Comparison of ENCODE assay signal across 8 mouse cellular contexts in genomic region chr17:48407910-48408525, GRCm38 (mm10). TPM values are rescaled to one million over a fixed set of nuclear protein-coding genes. Genes with fewer than 3 reads are reported as not detected.
DNase-seq lines count a peak whose midpoint lies in the region; ATAC-seq and TF ChIP-seq lines count a peak whose summit lies in the region.

No protein-coding gene starts in this region.

- DNase-seq in heart, postnatal 25 days (ENCODE audit: low spot score): no peak
- DNase-seq in MEL (ENCODE audit: low read depth, low spot score): peak; percentile 47
- no peak for DNase-seq in hindbrain, embryonic 11.5 days (ENCODE audit: low spot score)
- no peak for DNase-seq in midbrain, embryonic 10.5 days (ENCODE audit: low spot score)
- DNase-seq in layer of hippocampus, postnatal 10 days (ENCODE audit: low spot score in 2 of 2): no peak
- DNase-seq in adrenal gland, adult (ENCODE audit: inconsistent age in 2 of 2, low spot score in 1 of 2): no peak
- no peak for DNase-seq in adrenal gland, postnatal 14 days

- no peak for TF ChIP-seq POLR2A in MEL (IDR thresholded peaks at IDR 0.05; ENCODE audit: control insufficient read depth in 1 of 2, insufficient read depth in 1 of 2, low read depth in 1 of 2, low read length in 2 of 2, poor library complexity in 1 of 2)

- no peak for TF ChIP-seq EP300 in MEL (IDR thresholded peaks at IDR 0.05; ENCODE audit: low read depth in 1 of 2, low read length in 2 of 2)

- H3K4me2 ChIP-seq in heart, embryonic 16.5 days (ENCODE audit: low read depth, low read length): peak overlapping the region; percentile 76
- H3K4me2 ChIP-seq in hindbrain, embryonic 11.5 days (replicated peaks; ENCODE audit: low read depth, low read length): peak overlapping the region; percentile 80

- 0 out of 2 replicates have a peak, but pooled peaks cover 2% of the 10 kb centered on the region for H3K36me3 ChIP-seq in heart, embryonic 16.5 days (ENCODE audit: control insufficient read depth, insufficient read depth)
- H3K36me3 ChIP-seq in MEL (ENCODE audit: control insufficient read depth in 1 of 2, insufficient read depth in 2 of 2, low read length in 2 of 2): peaks cover 4 to 50% of the 10 kb centered on the region in 2 experiments; a peak in 3 of 4 replicates
- H3K36me3 ChIP-seq in hindbrain, embryonic 11.5 days (ENCODE audit: control insufficient read depth, insufficient read depth, low read length): no peaks in the 10 kb centered on the region
- peaks cover 16% of the 10 kb centered on the region for H3K36me3 ChIP-seq in midbrain, embryonic 10.5 days

- H3K27me3 ChIP-seq in heart, embryonic 16.5 days (ENCODE audit: control insufficient read depth, insufficient read depth, low read length): no peaks in the 10 kb centered on the region
- no peaks in the 10 kb centered on the region for H3K27me3 ChIP-seq in MEL (ENCODE audit: control insufficient read depth in 1 of 2, insufficient read depth in 2 of 2, low read length in 2 of 2)
- no peaks in the 10 kb centered on the region for H3K27me3 ChIP-seq in hindbrain, embryonic 11.5 days (ENCODE audit: control insufficient read depth, insufficient read depth, low read length)
- H3K27me3 ChIP-seq in midbrain, embryonic 10.5 days (ENCODE audit: low read depth, poor library complexity, severe bottlenecking): no peaks in the 10 kb centered on the region

- ATAC-seq in heart, embryonic 16.5 days (replicated peaks; ENCODE audit: extremely low read depth, insufficient read depth, low FRiP score): no peak
- ATAC-seq in hindbrain, embryonic 11.5 days (ENCODE audit: low FRiP score): no peak

- TF ChIP-seq RAD21 in MEL (IDR thresholded peaks at IDR 0.05; ENCODE audit: low read depth, low read length): no peak

- no peak for TF ChIP-seq CTCF in MEL (IDR thresholded peaks at IDR 0.05 in 2 of 3, conservative IDR thresholded peaks at IDR 0.05 in 1 of 3; ENCODE audit: control insufficient read depth in 1 of 3, insufficient read depth in 1 of 3, low read depth in 2 of 3, low read length in 3 of 3, poor library complexity in 1 of 3, severe bottlenecking in 1 of 3)

- H3K79me2 ChIP-seq in MEL (ENCODE audit: control insufficient read depth, insufficient read depth, low read length, poor library complexity): peaks cover 63% of the 10 kb centered on the region

- H3K4me1 ChIP-seq in heart, embryonic 16.5 days (ENCODE audit: control insufficient read depth, insufficient read depth, low read length): peaks cover 27% of the 10 kb centered on the region
- H3K4me1 ChIP-seq in MEL (ENCODE audit: control insufficient read depth in 1 of 2, insufficient read depth in 2 of 2, low read length in 2 of 2): peaks cover 7 to 24% of the 10 kb centered on the region in 2 experiments
- H3K4me1 ChIP-seq in hindbrain, embryonic 11.5 days (replicated peaks; ENCODE audit: control insufficient read depth, insufficient read depth, low read length): no peaks in the 10 kb centered on the region; the same call in none of the 2 replicates
- peaks cover 28% of the 10 kb centered on the region for H3K4me1 ChIP-seq in midbrain, embryonic 10.5 days

- peak overlapping the region; percentile 89 for H3K9ac ChIP-seq in heart, embryonic 16.5 days (ENCODE audit: low read length)
- peak overlapping the region; percentile 98 for H3K9ac ChIP-seq in MEL (ENCODE audit: control insufficient read depth, low read depth, low read length, poor library complexity, severe bottlenecking)
- peak overlapping the region; percentile 99 for H3K9ac ChIP-seq in hindbrain, embryonic 11.5 days (ENCODE audit: low read depth, low read length)

- 4% methylated on average over 8 of the region's 8 CpGs for WGBS in heart, embryonic 16.5 days
- 20% methylated on average over 8 of the region's 8 CpGs for WGBS in hindbrain, embryonic 11.5 days
- WGBS in midbrain, embryonic 10.5 days: 23% methylated on average over 8 of the region's 8 CpGs

- H3K9me3 ChIP-seq in heart, embryonic 16.5 days (replicated peaks; ENCODE audit: control insufficient read depth, low read length): no peaks in the 10 kb centered on the region
- H3K9me3 ChIP-seq in MEL (replicated peaks; ENCODE audit: insufficient read depth, low read length): no peaks in the 10 kb centered on the region
- no peaks in the 10 kb centered on the region for H3K9me3 ChIP-seq in hindbrain, embryonic 11.5 days (ENCODE audit: control insufficient read depth, low read length)
- H3K9me3 ChIP-seq in midbrain, embryonic 10.5 days (replicated peaks): no peaks in the 10 kb centered on the region

- intact Hi-C loops in heart, postnatal 25 days (cut with DNase I): no loop called here

- H3K4me3 ChIP-seq in heart, embryonic 16.5 days (ENCODE audit: low read length): peak overlapping the region; percentile 70
- peak overlapping the region; percentile 65 to 84 for H3K4me3 ChIP-seq in MEL (ENCODE audit: control insufficient read depth in 1 of 2, insufficient read depth in 1 of 2, low read depth in 2 of 2, low read length in 2 of 2)
- H3K4me3 ChIP-seq in hindbrain, embryonic 11.5 days (ENCODE audit: low read depth, low read length): peak overlapping the region; percentile 92
- peak overlapping the region; percentile 74 for H3K4me3 ChIP-seq in midbrain, embryonic 10.5 days

- H3K27ac ChIP-seq in heart, embryonic 16.5 days (ENCODE audit: low read length): peak overlapping the region; percentile 97
- H3K27ac ChIP-seq in MEL (ENCODE audit: control insufficient read depth, low read depth, low read length): peak overlapping the region; percentile 100
- peak overlapping the region; percentile 100 for H3K27ac ChIP-seq in hindbrain, embryonic 11.5 days (ENCODE audit: low read depth, low read length)
- peak overlapping the region; percentile 99 for H3K27ac ChIP-seq in midbrain, embryonic 10.5 days (replicated peaks)

TF ChIP-seq in MEL, 35 proteins besides CTCF, POLR2A, EP300 and RAD21 (continues in another document):
- TF ChIP-seq MAX (IDR thresholded peaks at IDR 0.05; ENCODE audit: low read length) (0 out of 2 replicates have a peak, but pooled peaks have one; percentile 26), ZNF384 (IDR thresholded peaks at IDR 0.05; ENCODE audit: low read depth, low read length) (no peak)

RNA-seq across cellular contexts. Expression of gene Nfya, which starts 1.7 kb away (rescaled TPM):
- polyA plus RNA-seq in heart, embryonic 16.5 days (2015; fragmentation: Nextera tagmentation; extraction: Ambion mirVana): 9.0 and 10.2 TPM in 2 replicates
- total RNA-seq in heart, postnatal 25 days (2021): 10 to 100 TPM; 19.6 to 21.4 TPM
- total RNA-seq in MEL (2012; rRNA removed): 48.1 and 56.9 TPM in 2 replicates
- 10 to 100 TPM in 1 of 2 experiments, not detected in 1; 97.8 TPM for polyA plus RNA-seq in MEL (2012; ENCODE audit: insufficient read depth in 1 of 2, insufficient read length in 2 of 2, low read depth in 1 of 2, low replicate concordance in 2 of 2, missing spikeins in 1 of 2)
- polyA plus RNA-seq in hindbrain, embryonic 11.5 days (2014; fragmentation: Nextera tagmentation; extraction: Ambion mirVana): 19.9 and 26.9 TPM in 2 replicates
- polyA plus RNA-seq in midbrain, embryonic 10.5 days (2016; fragmentation: Nextera tagmentation; extraction: Ambion mirVana): 15.8 and 16.3 TPM in 2 replicates
- total RNA-seq in layer of hippocampus, postnatal 10 days (2021): 10 to 100 TPM; 33.5 to 38.1 TPM
- total RNA-seq in adrenal gland, postnatal 14 days (2021): 33.1 and 35.8 TPM in 2 replicates

RNA-seq across cellular contexts. Expression of gene Oard1, which starts 1.8 kb away (rescaled TPM):
- polyA plus RNA-seq in heart, embryonic 16.5 days (2015; fragmentation: Nextera tagmentation; extraction: Ambion mirVana): 40.9 and 44.4 TPM in 2 replicates
- total RNA-seq in heart, postnatal 25 days (2021): 10 to 100 TPM; 12.9 to 14.3 TPM
- 21.2 and 21.5 TPM in 2 replicates for total RNA-seq in MEL (2012; rRNA removed)
- 10 to 100 TPM in 1 of 2 experiments, not detected in 1; 24.4 TPM for polyA plus RNA-seq in MEL (2012; ENCODE audit: insufficient read depth in 1 of 2, insufficient read length in 2 of 2, low read depth in 1 of 2, low replicate concordance in 2 of 2, missing spikeins in 1 of 2)
- 75.0 and 79.0 TPM in 2 replicates for polyA plus RNA-seq in hindbrain, embryonic 11.5 days (2014; fragmentation: Nextera tagmentation; extraction: Ambion mirVana)
- 102 and 113 TPM in 2 replicates for polyA plus RNA-seq in midbrain, embryonic 10.5 days (2016; fragmentation: Nextera tagmentation; extraction: Ambion mirVana)
- 10 to 100 TPM; 11.9 to 16.2 TPM for total RNA-seq in layer of hippocampus, postnatal 10 days (2021)
- 18.7 and 22.9 TPM in 2 replicates for total RNA-seq in adrenal gland, postnatal 14 days (2021)

RNA-seq across cellular contexts. Expression of gene Apobec2, which starts 24.7 kb away (rescaled TPM):
- polyA plus RNA-seq in heart, embryonic 16.5 days (2015; fragmentation: Nextera tagmentation; extraction: Ambion mirVana): 207 and 218 TPM in 2 replicates
- 100 to 1,000 TPM; 245 to 262 TPM for total RNA-seq in heart, postnatal 25 days (2021)
- 0.19 and 0.23 TPM in 2 replicates for total RNA-seq in MEL (2012; rRNA removed)
- polyA plus RNA-seq in MEL (2012; ENCODE audit: insufficient read depth in 1 of 2, insufficient read length in 2 of 2, low read depth in 1 of 2, low replicate concordance in 2 of 2, missing spikeins in 1 of 2): under 1 TPM in 1 of 2 experiments, not detected in 1; 0.42 TPM
- polyA plus RNA-seq in hindbrain, embryonic 11.5 days (2014; fragmentation: Nextera tagmentation; extraction: Ambion mirVana): 1.6 and 1.7 TPM in 2 replicates
- 1.1 and 1.3 TPM in 2 replicates for polyA plus RNA-seq in midbrain, embryonic 10.5 days (2016; fragmentation: Nextera tagmentation; extraction: Ambion mirVana)
- total RNA-seq in layer of hippocampus, postnatal 10 days (2021): under 1 TPM in 1 of 2 experiments, not detected in 1; 0.47 TPM
- 2.3 and 3.0 TPM in 2 replicates for total RNA-seq in adrenal gland, postnatal 14 days (2021)

RNA-seq across cellular contexts. Expression of gene Tspo2, which starts 43.3 kb away (rescaled TPM):
- polyA plus RNA-seq in heart, embryonic 16.5 days (2015; fragmentation: Nextera tagmentation; extraction: Ambion mirVana): 4.6 and 6.1 TPM in 2 replicates
- 1 to 10 TPM in 1 of 2 experiments, under 1 TPM in 1; 0.91 to 1.2 TPM for total RNA-seq in heart, postnatal 25 days (2021)
- total RNA-seq in MEL (2012; rRNA removed): 3.7 and 4.9 TPM in 2 replicates
- polyA plus RNA-seq in MEL (2012; ENCODE audit: insufficient read depth in 1 of 2, insufficient read length in 2 of 2, low read depth in 1 of 2, low replicate concordance in 2 of 2, missing spikeins in 1 of 2): 10 to 100 TPM in 1 of 2 experiments, not detected in 1; 14.6 TPM
- 0.06 and 0.39 TPM in 2 replicates for polyA plus RNA-seq in hindbrain, embryonic 11.5 days (2014; fragmentation: Nextera tagmentation; extraction: Ambion mirVana)
- 0.43 TPM in 1 of 2 replicates, not detected in the other for polyA plus RNA-seq in midbrain, embryonic 10.5 days (2016; fragmentation: Nextera tagmentation; extraction: Ambion mirVana)
- total RNA-seq in layer of hippocampus, postnatal 10 days (2021): not detected
- total RNA-seq in adrenal gland, postnatal 14 days (2021): 1.9 and 4.6 TPM in 2 replicates

RNA-seq across cellular contexts. Expression of gene Unc5cl, which starts 46.7 kb away (rescaled TPM):
- 0.75 and 2.0 TPM in 2 replicates for polyA plus RNA-seq in heart, embryonic 16.5 days (2015; fragmentation: Nextera tagmentation; extraction: Ambion mirVana)
- total RNA-seq in heart, postnatal 25 days (2021): under 1 TPM; 0.14 to 0.16 TPM
- 3.8 and 4.7 TPM in 2 replicates for total RNA-seq in MEL (2012; rRNA removed)
- polyA plus RNA-seq in MEL (2012; ENCODE audit: insufficient read depth in 1 of 2, insufficient read length in 2 of 2, low read depth in 1 of 2, low replicate concordance in 2 of 2, missing spikeins in 1 of 2): 1 to 10 TPM in 1 of 2 experiments, not detected in 1; 7.7 TPM
- 0.11 and 0.15 TPM in 2 replicates for polyA plus RNA-seq in hindbrain, embryonic 11.5 days (2014; fragmentation: Nextera tagmentation; extraction: Ambion mirVana)
- polyA plus RNA-seq in midbrain, embryonic 10.5 days (2016; fragmentation: Nextera tagmentation; extraction: Ambion mirVana): 0.21 TPM in 1 of 2 replicates, not detected in the other
- 1 to 10 TPM in 1 of 2 experiments, under 1 TPM in 1; 0.98 to 2.0 TPM for total RNA-seq in layer of hippocampus, postnatal 10 days (2021)
- total RNA-seq in adrenal gland, postnatal 14 days (2021): 0.11 and 0.56 TPM in 2 replicates

Comparison
In these comparisons a context has a peak if more than half of its experiments do, and no peak if none do; other contexts are left out.
1. RNA of gene Apobec2, which starts 24.7 kb away (total RNA-seq): 245 to 262 TPM in heart, postnatal 25 days; 2.3 to 3.0 TPM in adrenal gland, postnatal 14 days, 0.47 TPM in layer of hippocampus, postnatal 10 days and 0.19 to 0.23 TPM in MEL; every median in the first group is over 10 times any median in the second.
2. Peak in every context shown above with its lines, with median percentiles within 50 percentile points of each other: H3K27ac ChIP-seq, H3K4me3 ChIP-seq and H3K9ac ChIP-seq.